ENCODE assay signal across 8 mouse cellular contexts in the genomic region with DNA sequence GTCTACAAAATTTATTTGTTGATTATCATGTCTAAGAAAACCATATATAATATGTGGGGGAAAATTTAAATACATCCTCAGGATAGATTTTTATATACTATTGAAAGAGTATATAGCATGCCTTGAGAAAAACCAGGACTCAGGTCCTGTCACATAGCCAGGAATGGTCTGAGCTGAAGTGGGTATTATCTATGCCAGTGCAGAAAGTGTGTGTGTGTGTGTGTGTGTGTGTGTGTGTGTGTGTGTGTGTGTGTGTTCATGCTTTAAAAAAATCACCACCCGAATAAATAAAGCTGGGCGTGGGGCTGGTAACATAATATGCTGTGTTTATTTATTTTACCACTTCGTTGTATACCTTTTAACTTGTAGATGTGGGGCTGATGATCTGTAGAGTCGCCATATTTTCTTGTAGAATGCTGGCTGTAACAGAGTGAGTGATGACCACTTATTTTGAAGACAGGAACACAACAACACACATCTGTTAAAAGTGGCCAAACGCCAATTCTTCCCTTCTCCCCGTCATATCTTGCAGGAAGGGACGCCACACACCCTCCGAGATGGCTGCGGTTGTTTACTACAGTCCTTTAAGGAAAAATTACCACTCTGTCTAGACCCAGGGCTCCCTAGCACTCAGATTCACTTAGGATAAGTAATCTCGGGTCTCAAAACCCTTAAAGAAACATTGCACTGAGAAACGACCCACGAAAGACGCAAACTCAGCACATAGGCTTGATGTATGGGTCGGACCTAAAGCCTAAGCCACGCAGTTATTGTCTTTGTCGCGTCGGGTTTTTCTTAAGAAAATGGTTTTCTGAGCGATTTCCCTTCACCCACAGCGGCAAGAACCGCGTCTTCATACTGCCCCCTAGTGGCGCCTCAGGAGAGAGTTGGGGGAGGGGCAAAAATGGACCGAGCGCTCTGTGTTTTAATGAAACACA.
A peak's percentile ranks its signal among the peaks of the same experiment; 100 is the strongest.
DNase-seq lines count a peak whose midpoint lies in the region; ATAC-seq lines count a peak whose summit lies in the region.

No protein-coding gene starts in this region.

- H3K27me3 ChIP-seq in intestine, embryonic 16.5 days (replicated peaks; ENCODE audit: control insufficient read depth, insufficient read depth, low read length) = no peaks in the 10 kb centered on the region
- H3K27me3 ChIP-seq in midbrain, embryonic 10.5 days (ENCODE audit: low read depth, poor library complexity, severe bottlenecking) = peaks cover 28% of the 10 kb centered on the region

- H3K36me3 ChIP-seq in intestine, embryonic 16.5 days (ENCODE audit: control insufficient read depth, insufficient read depth, low read length) = no peaks in the 10 kb centered on the region
- H3K36me3 ChIP-seq in midbrain, embryonic 10.5 days = no peaks in the 10 kb centered on the region

- no peaks in the 10 kb centered on the region for H3K9me3 ChIP-seq in intestine, embryonic 16.5 days (ENCODE audit: control insufficient read depth, low read length)
- no peaks in the 10 kb centered on the region for H3K9me3 ChIP-seq in midbrain, embryonic 10.5 days (replicated peaks)

- peaks cover 3% of the 10 kb centered on the region; the same call in 1 of the 2 replicates for H3K4me1 ChIP-seq in intestine, embryonic 16.5 days (ENCODE audit: control insufficient read depth, insufficient read depth, low read length)
- 0 out of 2 replicates have a peak, but pooled peaks cover 8% of the 10 kb centered on the region for H3K4me1 ChIP-seq in midbrain, embryonic 10.5 days

- DNase-seq in adrenal gland, postnatal 10 days = peak; percentile 90
- DNase-seq in embryo, embryonic 9.5 days (ENCODE audit: extremely low spot score) = peak; percentile 75
- peak; percentile 66 to 83 for DNase-seq in gastrocnemius, postnatal 4 days (ENCODE audit: low spot score in 2 of 2)
- peak; percentile 71 to 83 for DNase-seq in left cerebral cortex, postnatal 36 days (ENCODE audit: low spot score in 2 of 2)
- peak; percentile 75 for DNase-seq in midbrain, embryonic 10.5 days (ENCODE audit: low spot score)
- peak; percentile 51 to 52 for DNase-seq in right cerebral cortex, postnatal 36 days (ENCODE audit: low spot score in 2 of 2)
- DNase-seq in urinary bladder, postnatal 4 days (ENCODE audit: low spot score in 2 of 2) = peak; percentile 66 to 84

- H3K27ac ChIP-seq in intestine, embryonic 16.5 days (ENCODE audit: low read length) = peak overlapping the region; percentile 68
- peak overlapping the region; percentile 88 for H3K27ac ChIP-seq in midbrain, embryonic 10.5 days (replicated peaks)

- ATAC-seq in intestine, embryonic 16.5 days = peak; percentile 80

- WGBS in intestine, embryonic 16.5 days = 6% methylated on average over 25 of the region's 25 CpGs
- WGBS in midbrain, embryonic 10.5 days = 12% methylated on average over 25 of the region's 25 CpGs

- intact Hi-C loops in left cerebral cortex, postnatal 36 days (cut with DNase I) = loop anchor here (2.0 to 10.0 kb wide), 6 partner anchors 69 to 1249 kb away; a partner anchor contains a TSS

- H3K9ac ChIP-seq in intestine, embryonic 16.5 days (ENCODE audit: low read depth, low read length) = peak overlapping the region; percentile 70

- peak overlapping the region; percentile 86 for H3K4me2 ChIP-seq in intestine, embryonic 16.5 days (ENCODE audit: low read depth, low read length)

- H3K4me3 ChIP-seq in intestine, embryonic 16.5 days (ENCODE audit: low read length) = peak overlapping the region; percentile 53
- peak overlapping the region; percentile 58 for H3K4me3 ChIP-seq in midbrain, embryonic 10.5 days

Comparison
In these comparisons a context has a peak if more than half of its experiments do, and no peak if none do; other contexts are left out.
1. Peak in every context shown above with its lines: DNase-seq, ATAC-seq, H3K4me3 ChIP-seq and H3K27ac ChIP-seq.